Comparison of ENCODE assay signal across 24 mouse cellular contexts in genomic region chr13:58280528-58280927, GRCm38 (mm10). TPM values are rescaled to one million over a fixed set of nuclear protein-coding genes. Genes with fewer than 3 reads are reported as not detected.
A peak's percentile ranks its signal among the peaks of the same experiment; 100 is the strongest.
DNase-seq lines count a peak whose midpoint lies in the region; ATAC-seq and TF ChIP-seq lines count a peak whose summit lies in the region.
"Had no signal": no experiment of that assay in that cellular context is flagged by ENCODE, and none has a peak within 500 bp of the region (broad histone marks: within the 10 kb centered on the region; RNA-seq: fewer than 3 reads in every experiment).

No protein-coding gene starts in this region.

- ATAC-seq in forebrain, embryonic 14.5 days: no peak
- ATAC-seq: activated CD4-positive, CD25-positive, alpha-beta regulatory T cell, adult 4 months; CD4-positive, CD25-positive, alpha-beta regulatory T cell, adult 4 months; Patski had no signal

- peaks cover 4% of the 10 kb centered on the region for H3K4me1 ChIP-seq in testis, adult 2 months (ENCODE audit: control insufficient read depth, insufficient read depth, low read length)
- no peaks in the 10 kb centered on the region for H3K4me1 ChIP-seq in forebrain, embryonic 14.5 days (ENCODE audit: control insufficient read depth, insufficient read depth, low read length)
- peaks cover 8% of the 10 kb centered on the region for H3K4me1 ChIP-seq in hindbrain, embryonic 10.5 days (replicated peaks)

- H3K27ac ChIP-seq in testis, adult 2 months (ENCODE audit: control insufficient read depth, insufficient read depth, low read depth, low read length): peak overlapping the region; percentile 43
- no peak overlapping the region for H3K27ac ChIP-seq in forebrain, embryonic 14.5 days (ENCODE audit: low read depth, low read length)
- H3K27ac ChIP-seq in hindbrain, embryonic 10.5 days: no peak overlapping the region

- H3K4me3 ChIP-seq in testis, adult 2 months (ENCODE audit: control insufficient read depth, low read depth, low read length): peak overlapping the region; percentile 45
- H3K4me3 ChIP-seq in forebrain, embryonic 14.5 days (ENCODE audit: low read depth, low read length): no peak overlapping the region
- no peak overlapping the region for H3K4me3 ChIP-seq in hindbrain, embryonic 10.5 days

- TF ChIP-seq CTCF in testis, adult 2 months (IDR thresholded peaks at IDR 0.05; ENCODE audit: control insufficient read depth, insufficient read depth, insufficient replicate concordance, low read depth, low read length): no peak

- 89% methylated on average over 3 of the region's 3 CpGs for WGBS in forebrain, embryonic 14.5 days
- 86% methylated on average over 3 of the region's 3 CpGs for WGBS in hindbrain, embryonic 10.5 days

- DNase-seq in testis, postnatal 10 days (ENCODE audit: low spot score): no peak
- DNase-seq in ES-CJ7 (ENCODE audit: low read depth, low spot score) (peak; percentile 53), R1 (ENCODE audit: low read depth, low spot score) (peak; percentile 70), ZHBTc4 (ENCODE audit: low read depth, low spot score) (peak; percentile 56)
- no peak for DNase-seq in natural killer cell, adult 2 months (ENCODE audit: low spot score in 2 of 2)
- no peak for DNase-seq in forebrain, embryonic 14.5 days (ENCODE audit: low spot score)
- no peak for DNase-seq in hindbrain, embryonic 10.5 days (ENCODE audit: low spot score)
- DNase-seq: adrenal gland, adult 2 months; adrenal gland, adult 8-10 months; adrenal gland, postnatal 10 days; adrenal gland, postnatal 14 days; adrenal gland, postnatal 25 days; adrenal gland, postnatal 36 days; B cell, adult 2 months; cerebellum, adult 11 months; cerebellum, adult 11-12 months; cerebellum, adult 18-20 months; cerebellum, adult 2 months; cerebellum, adult 8-10 months had no signal

- no peaks in the 10 kb centered on the region for H3K27me3 ChIP-seq in testis, adult 2 months (ENCODE audit: control insufficient read depth, insufficient read depth, low read length)
- no peaks in the 10 kb centered on the region for H3K27me3 ChIP-seq in forebrain, embryonic 14.5 days (replicated peaks; ENCODE audit: control insufficient read depth, insufficient read depth, low read length)
- H3K27me3 ChIP-seq in hindbrain, embryonic 10.5 days (ENCODE audit: insufficient read depth, poor library complexity, severe bottlenecking): peaks cover 11% of the 10 kb centered on the region
- H3K27me3 ChIP-seq: Patski had no signal

- no peak for TF ChIP-seq POLR2A in testis, adult 2 months (IDR thresholded peaks at IDR 0.05; ENCODE audit: control insufficient read depth, low read depth, low read length)

- no peak overlapping the region for H3K9ac ChIP-seq in forebrain, embryonic 14.5 days (ENCODE audit: low read length)

- H3K36me3 ChIP-seq in testis, adult 2 months (ENCODE audit: control insufficient read depth, insufficient read depth, low read length): no peaks in the 10 kb centered on the region
- H3K36me3 ChIP-seq in forebrain, embryonic 14.5 days (ENCODE audit: control insufficient read depth, insufficient read depth, low read length): no peaks in the 10 kb centered on the region
- H3K36me3 ChIP-seq in hindbrain, embryonic 10.5 days: no peaks in the 10 kb centered on the region
- H3K36me3 ChIP-seq: G1E had no signal

- H3K9me3 ChIP-seq in forebrain, embryonic 14.5 days (replicated peaks; ENCODE audit: control insufficient read depth, low read length): no peaks in the 10 kb centered on the region
- no peaks in the 10 kb centered on the region for H3K9me3 ChIP-seq in hindbrain, embryonic 10.5 days
- H3K9me3 ChIP-seq: G1E had no signal

- H3K4me2 ChIP-seq in forebrain, embryonic 14.5 days (ENCODE audit: low read length): no peak overlapping the region

RNA-seq across cellular contexts. Expression of gene Gkap1, which starts 5.0 kb away (rescaled TPM):
- polyA plus RNA-seq in testis, adult 2 months (2012; rRNA removed): 195 and 220 TPM in 2 replicates
- 23.3 and 24.2 TPM in 2 replicates for polyA plus RNA-seq in forebrain, embryonic 14.5 days (2014; fragmentation: Nextera tagmentation; extraction: Ambion mirVana)
- polyA plus RNA-seq in hindbrain, embryonic 10.5 days (2016; fragmentation: Nextera tagmentation; extraction: Ambion mirVana): 23.2 and 23.6 TPM in 2 replicates

Comparison
In these comparisons a context has a peak if more than half of its experiments do, and no peak if none do; other contexts are left out.
1. DNase-seq: peak in ES-CJ7 (single experiment), R1 (single experiment) and ZHBTc4 (single experiment); none in testis, postnatal 10 days (single experiment), natural killer cell, adult 2 months (0 of 2), forebrain, embryonic 14.5 days (single experiment) and hindbrain, embryonic 10.5 days (single experiment).